ENCODE assay signal across 20 mouse cellular contexts in genomic region chr7:109622234-109622838, GRCm38 (mm10).
DNase-seq lines count a peak whose midpoint lies in the region; ATAC-seq and TF ChIP-seq lines count a peak whose summit lies in the region.
"Had no signal": no experiment of that assay in that cellular context is flagged by ENCODE, and none has a peak within 500 bp of the region (broad histone marks: within the 10 kb centered on the region; RNA-seq: fewer than 3 reads in every experiment).

No protein-coding gene starts in this region.

- DNase-seq in embryonic facial prominence, embryonic 10.5 days (ENCODE audit: low spot score), result no peak
- no peak for DNase-seq in heart, adult 2 months
- no peak for DNase-seq in lung, postnatal 0 days (ENCODE audit: low spot score)
- DNase-seq in lung, adult 18-20 months, result no peak
- no peak for DNase-seq in liver, postnatal 0 days
- DNase-seq in adrenal gland, adult 8-10 months, result no peak
- DNase-seq: cerebellum, postnatal 14 days; embryo, embryonic 11 days; gastrocnemius, postnatal 10 days; layer of hippocampus, postnatal 36 days; lung, postnatal 36 days; right cerebral cortex, adult 18-20 months; spleen, adult 18-20 months; thymus, postnatal 36 days had no signal

- intact Hi-C loops in heart, adult 2 months (cut with DNase I), result no loop called here

- H3K79me2 ChIP-seq in heart, adult 2 months (replicated peaks; ENCODE audit: control insufficient read depth, insufficient read depth, low read length), result no peaks in the 10 kb centered on the region

- no peak overlapping the region for H3K4me2 ChIP-seq in embryonic facial prominence, embryonic 15.5 days (replicated peaks)
- H3K4me2 ChIP-seq in heart, embryonic 13.5 days, result no peak overlapping the region
- no peak overlapping the region for H3K4me2 ChIP-seq in lung, postnatal 0 days (replicated peaks; ENCODE audit: low read depth, low read length)
- H3K4me2 ChIP-seq in liver, postnatal 0 days (ENCODE audit: low read depth, low read length), result no peak overlapping the region

- no peak overlapping the region for H3K4me3 ChIP-seq in embryonic facial prominence, embryonic 15.5 days (replicated peaks)
- no peak overlapping the region for H3K4me3 ChIP-seq in embryonic facial prominence, embryonic 10.5 days
- H3K4me3 ChIP-seq in heart, embryonic 13.5 days, result no peak overlapping the region
- H3K4me3 ChIP-seq in heart, adult 2 months, result no peak overlapping the region
- H3K4me3 ChIP-seq in lung, postnatal 0 days (ENCODE audit: low read depth, low read length), result no peak overlapping the region
- H3K4me3 ChIP-seq in liver, postnatal 0 days (ENCODE audit: low read depth, low read length), result no peak overlapping the region
- H3K4me3 ChIP-seq: hindbrain, embryonic 10.5 days had no signal

- 78% methylated on average over 9 of the region's 9 CpGs for WGBS in embryonic facial prominence, embryonic 15.5 days
- WGBS in embryonic facial prominence, embryonic 10.5 days, result 91% methylated on average over 9 of the region's 9 CpGs
- 43% methylated on average over 9 of the region's 9 CpGs for WGBS in heart, embryonic 13.5 days
- WGBS in heart, adult 2 months, result 73% methylated on average over 9 of the region's 9 CpGs
- 61% methylated on average over 9 of the region's 9 CpGs for WGBS in lung, postnatal 0 days
- WGBS in liver, postnatal 0 days (ENCODE audit: insufficient replicate concordance), result 50% methylated on average over 9 of the region's 9 CpGs

- ATAC-seq in embryonic facial prominence, embryonic 15.5 days (ENCODE audit: insufficient number of reproducible peaks, low FRiP score, low TSS enrichment, low read depth), result no peak
- no peak for ATAC-seq in heart, embryonic 13.5 days (ENCODE audit: extremely low read depth, insufficient number of reproducible peaks, low FRiP score, low TSS enrichment)
- no peak for ATAC-seq in lung, postnatal 0 days
- peak; percentile 71 for ATAC-seq in liver, postnatal 0 days
- ATAC-seq: CD4-positive, CD25-positive, alpha-beta regulatory T cell, adult 4 months; inflammation-experienced regulatory T-cells, adult 6 months had no signal

- TF ChIP-seq EP300 in heart, adult 2 months (IDR thresholded peaks at IDR 0.05; ENCODE audit: insufficient read depth, low read depth, low read length), result no peak
- TF ChIP-seq EP300 in lung, postnatal 0 days (IDR thresholded peaks at IDR 0.05), result no peak
- TF ChIP-seq EP300 in liver, postnatal 0 days (IDR thresholded peaks at IDR 0.05; ENCODE audit: low read depth), result no peak

- TF ChIP-seq POLR2A in heart, adult 2 months (IDR thresholded peaks at IDR 0.05; ENCODE audit: insufficient read depth, low read depth, low read length), result no peak

- H3K36me3 ChIP-seq in embryonic facial prominence, embryonic 15.5 days, result no peaks in the 10 kb centered on the region
- H3K36me3 ChIP-seq in embryonic facial prominence, embryonic 10.5 days (replicated peaks), result no peaks in the 10 kb centered on the region
- no peaks in the 10 kb centered on the region for H3K36me3 ChIP-seq in heart, embryonic 13.5 days
- H3K36me3 ChIP-seq in heart, adult 2 months (ENCODE audit: control insufficient read depth, insufficient read depth, low read length), result peaks cover 8% of the 10 kb centered on the region
- no peaks in the 10 kb centered on the region for H3K36me3 ChIP-seq in lung, postnatal 0 days (ENCODE audit: insufficient read depth, low read length)
- H3K36me3 ChIP-seq in liver, postnatal 0 days (replicated peaks; ENCODE audit: insufficient read depth, low read length), result no peaks in the 10 kb centered on the region
- H3K36me3 ChIP-seq: G1E; hindbrain, embryonic 10.5 days had no signal

- H3K27ac ChIP-seq in embryonic facial prominence, embryonic 15.5 days (replicated peaks), result 0 out of 2 replicates have a peak overlapping the region, but pooled peaks have one; percentile 11
- no peak overlapping the region for H3K27ac ChIP-seq in embryonic facial prominence, embryonic 10.5 days (replicated peaks)
- peak overlapping the region; percentile 53; the same call in 1 of the 2 replicates for H3K27ac ChIP-seq in heart, embryonic 13.5 days (replicated peaks)
- H3K27ac ChIP-seq in heart, adult 2 months, result no peak overlapping the region; the same call in 1 of the 2 replicates
- H3K27ac ChIP-seq in lung, postnatal 0 days (ENCODE audit: low read length), result 0 out of 2 replicates have a peak overlapping the region, but pooled peaks have one; percentile 47
- 0 out of 2 replicates have a peak overlapping the region, but pooled peaks have one; percentile 9 for H3K27ac ChIP-seq in liver, postnatal 0 days (ENCODE audit: low read depth)
- H3K27ac ChIP-seq: hindbrain, embryonic 10.5 days had no signal

- no peaks in the 10 kb centered on the region for H3K9me3 ChIP-seq in embryonic facial prominence, embryonic 15.5 days (replicated peaks)
- no peaks in the 10 kb centered on the region for H3K9me3 ChIP-seq in embryonic facial prominence, embryonic 10.5 days
- no peaks in the 10 kb centered on the region for H3K9me3 ChIP-seq in heart, embryonic 13.5 days
- H3K9me3 ChIP-seq in lung, postnatal 0 days (ENCODE audit: low read length), result no peaks in the 10 kb centered on the region
- H3K9me3 ChIP-seq in liver, postnatal 0 days (ENCODE audit: low read length), result no peaks in the 10 kb centered on the region
- H3K9me3 ChIP-seq: G1E; hindbrain, embryonic 10.5 days had no signal

- TF ChIP-seq CTCF in heart, adult 2 months (IDR thresholded peaks at IDR 0.05), result no peak
- TF ChIP-seq CTCF in lung, postnatal 0 days (IDR thresholded peaks at IDR 0.05), result no peak
- no peak for TF ChIP-seq CTCF in liver, postnatal 0 days (IDR thresholded peaks at IDR 0.05; ENCODE audit: low read depth)

- peaks cover 27% of the 10 kb centered on the region for H3K4me1 ChIP-seq in embryonic facial prominence, embryonic 15.5 days
- peaks cover 16% of the 10 kb centered on the region for H3K4me1 ChIP-seq in embryonic facial prominence, embryonic 10.5 days
- H3K4me1 ChIP-seq in heart, embryonic 13.5 days, result peaks cover 53% of the 10 kb centered on the region
- peaks cover 4% of the 10 kb centered on the region for H3K4me1 ChIP-seq in heart, adult 2 months (ENCODE audit: control insufficient read depth, insufficient read depth, low read length)
- H3K4me1 ChIP-seq in lung, postnatal 0 days (ENCODE audit: insufficient read depth, low read depth, low read length), result peaks cover 23% of the 10 kb centered on the region; the same call in 1 of the 2 replicates
- peaks cover 3% of the 10 kb centered on the region; the same call in 1 of the 2 replicates for H3K4me1 ChIP-seq in liver, postnatal 0 days (ENCODE audit: insufficient read depth)

- H3K27me3 ChIP-seq in embryonic facial prominence, embryonic 15.5 days, result no peaks in the 10 kb centered on the region
- no peaks in the 10 kb centered on the region for H3K27me3 ChIP-seq in embryonic facial prominence, embryonic 10.5 days (replicated peaks; ENCODE audit: low read depth, poor library complexity, severe bottlenecking)
- no peaks in the 10 kb centered on the region for H3K27me3 ChIP-seq in heart, embryonic 13.5 days (replicated peaks)
- H3K27me3 ChIP-seq in heart, adult 2 months (ENCODE audit: control insufficient read depth, insufficient read depth, low read length), result no peaks in the 10 kb centered on the region
- H3K27me3 ChIP-seq in lung, postnatal 0 days (replicated peaks; ENCODE audit: insufficient read depth, low read length), result no peaks in the 10 kb centered on the region
- no peaks in the 10 kb centered on the region for H3K27me3 ChIP-seq in liver, postnatal 0 days (ENCODE audit: insufficient read depth, low read length)

- H3K9ac ChIP-seq in embryonic facial prominence, embryonic 15.5 days, result no peak overlapping the region
- H3K9ac ChIP-seq in heart, embryonic 13.5 days, result no peak overlapping the region
- no peak overlapping the region for H3K9ac ChIP-seq in heart, adult 2 months (ENCODE audit: low read depth, low read length)
- no peak overlapping the region for H3K9ac ChIP-seq in lung, postnatal 0 days (replicated peaks; ENCODE audit: low read depth)
- H3K9ac ChIP-seq in liver, postnatal 0 days (replicated peaks), result no peak overlapping the region

Comparison
In these comparisons a context has a peak if more than half of its experiments do, and no peak if none do; other contexts are left out.
1. H3K27ac ChIP-seq: peak in embryonic facial prominence, embryonic 15.5 days (single experiment), heart, embryonic 13.5 days (single experiment), lung, postnatal 0 days (single experiment) and liver, postnatal 0 days (single experiment); none in embryonic facial prominence, embryonic 10.5 days (single experiment) and heart, adult 2 months (single experiment).